Mouse (Mus musculus) duodenum, adult 2 months (tissue): ENCODE measurements around the gene Atp1a3. TPM values are rescaled to one million over a fixed set of nuclear protein-coding genes. Genes with fewer than 3 reads are reported as not detected.

Source experiments
- polyA plus RNA-seq: library from polyadenylated mRNA; depleted of rRNA; stranded (reverse); fragments of >200 nt; gene quantifications from 2 replicates; pipeline ENCODE4 v1.2.3, GENCODE M21; 2012; ENCODE audit warnings: low replicate concordance; rRNA removed

Gene Atp1a3
- 1.6 and 4.1 TPM in 2 replicates for polyA plus RNA-seq

DNA sequence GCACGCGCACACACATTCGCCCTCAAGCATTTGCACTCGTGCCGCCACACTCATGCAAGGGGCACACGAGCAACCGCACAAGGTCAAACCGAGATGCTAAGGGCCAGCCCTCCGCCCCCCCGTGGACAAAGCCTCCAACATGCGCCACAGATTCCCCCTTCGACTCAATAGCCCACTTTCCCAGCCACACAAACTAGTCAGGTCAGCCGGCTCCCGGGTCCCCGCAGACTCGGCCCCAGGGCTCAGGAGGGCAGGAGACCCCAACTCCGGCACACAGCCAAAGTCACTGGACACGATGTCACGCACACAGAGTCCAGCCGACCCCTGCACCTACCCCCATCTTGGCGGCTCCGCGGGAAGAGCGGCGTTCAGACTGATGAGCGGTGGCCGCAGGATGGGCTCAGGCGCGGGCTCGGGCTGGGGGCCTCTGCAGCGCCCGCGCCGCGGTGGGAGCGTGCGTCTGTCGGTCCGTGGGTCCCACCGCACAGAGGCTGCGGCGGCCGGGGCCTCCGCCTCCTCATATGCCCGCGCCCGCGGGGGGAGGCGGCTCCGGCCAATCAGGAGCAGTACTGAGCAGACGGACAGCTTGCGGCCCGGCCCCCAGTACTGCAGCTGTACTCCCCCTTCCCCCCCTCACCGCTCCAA is at the start of gene Atp1a3:
TSS of gene Atp1a3 (minus strand) at position 538 of the 645 bp plus-strand sequence.

DNA sequence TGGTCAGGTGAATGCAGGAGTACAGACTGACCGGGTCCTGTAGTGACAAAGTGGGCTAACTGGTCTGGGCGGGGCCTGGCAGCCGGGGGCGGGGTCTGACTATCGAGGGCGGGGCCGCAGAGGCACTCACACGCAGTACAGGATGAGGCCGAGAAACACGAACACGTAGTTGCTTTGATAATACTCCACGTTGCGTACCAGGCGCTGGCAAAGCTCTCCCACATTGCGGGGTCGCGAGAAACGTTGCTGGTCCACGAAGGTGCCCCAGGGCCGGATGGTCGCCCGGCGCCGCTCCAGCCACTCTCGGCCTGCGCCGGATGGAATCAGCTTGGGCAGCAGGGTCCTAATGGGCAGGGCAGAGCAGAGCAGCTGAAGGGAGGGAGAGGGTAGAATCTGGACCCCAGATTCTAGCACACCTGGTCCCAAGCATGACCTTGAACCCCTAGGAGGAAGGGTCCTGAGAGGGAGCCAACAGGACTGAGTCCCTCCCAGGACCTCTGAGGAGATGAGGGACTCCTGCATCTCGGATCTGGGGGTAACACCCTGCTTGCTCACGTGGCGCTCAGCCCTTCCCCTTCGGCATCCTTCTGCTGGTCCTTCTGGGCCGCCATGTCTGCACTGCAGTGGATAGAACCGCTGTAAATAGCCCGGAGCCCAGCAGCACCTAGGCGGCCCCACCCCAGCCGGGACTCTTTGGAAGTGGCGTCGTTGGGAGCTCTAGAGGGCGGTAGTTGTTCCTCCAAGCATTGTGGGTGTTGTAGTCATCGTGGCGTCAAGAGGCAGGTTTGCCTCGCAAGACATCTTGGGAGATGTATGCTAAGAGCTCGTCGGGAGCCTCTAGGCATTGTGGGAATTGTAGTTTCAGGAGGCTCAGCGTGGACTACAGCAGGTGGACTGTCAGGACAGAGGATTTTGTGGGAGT is 33.5 kb downstream of the Atp1a3 start, which contains the start of gene Rabac1:
TSS of gene Rabac1 (minus strand) at position 783 of the 922 bp plus-strand sequence.

DNA sequence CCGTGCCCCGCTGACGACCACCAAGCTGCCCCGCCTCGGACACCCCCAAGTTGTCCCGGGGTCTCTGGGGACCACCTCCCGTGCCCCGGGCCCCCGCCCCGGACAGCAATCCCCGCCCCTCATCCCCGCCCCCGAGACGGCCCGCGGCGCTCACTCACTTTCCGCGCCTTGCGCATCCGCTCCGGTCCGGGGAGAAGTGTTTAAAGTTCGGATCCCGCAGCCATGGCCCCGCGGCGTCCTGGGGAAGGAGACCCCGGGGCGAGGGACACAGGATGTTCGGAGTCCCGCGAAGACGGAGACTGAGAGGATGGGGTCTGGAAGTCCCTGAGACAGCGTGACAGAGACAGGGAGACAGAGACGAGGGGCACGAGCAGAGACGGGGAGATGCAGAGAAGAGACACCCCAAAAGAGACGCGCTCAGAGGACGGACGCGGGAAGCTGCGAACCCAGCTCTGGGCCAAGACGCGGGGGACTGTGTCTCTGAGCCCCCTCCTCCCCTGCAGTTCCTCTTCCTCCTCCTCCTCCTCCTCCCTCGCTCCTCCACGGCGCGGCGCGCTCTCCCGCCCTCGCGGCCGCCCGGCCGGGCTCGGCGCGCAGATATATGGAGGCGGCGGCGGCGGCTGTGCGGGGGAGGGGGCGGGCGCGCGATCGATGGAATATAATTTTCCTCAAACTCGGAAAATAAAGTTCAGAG is 61.4 kb downstream of the Atp1a3 start, which contains the start of gene Gm4881:
TSS of gene Gm4881 (minus strand) at position 238 of the 694 bp plus-strand sequence.

Other genes starting within 250 kb of the Atp1a3 start
- 2.4 and 6.6 TPM in 2 replicates for gene Cd177, start 245.6 kb downstream of the Atp1a3 start, polyA plus RNA-seq
- gene Ceacam10, start 228.8 kb downstream of the Atp1a3 start, polyA plus RNA-seq = 3.0 and 4.2 TPM in 2 replicates
- 0.31 TPM in 1 of 2 replicates, not detected in the other for gene Gm9844, start 143.7 kb downstream of the Atp1a3 start, polyA plus RNA-seq
- not detected in 2 replicates for gene Lypd4, start 136.0 kb downstream of the Atp1a3 start, polyA plus RNA-seq
- gene Dmrtc2, start 135.9 kb downstream of the Atp1a3 start, polyA plus RNA-seq = not detected in 2 replicates
- 315 and 337 TPM in 2 replicates for gene Rps19, start 121.6 kb downstream of the Atp1a3 start, polyA plus RNA-seq
- 31.8 and 52.6 TPM in 2 replicates for gene Cd79a, start 108.6 kb downstream of the Atp1a3 start, polyA plus RNA-seq
- gene Arhgef1, start 103.0 kb downstream of the Atp1a3 start, polyA plus RNA-seq = 128 and 140 TPM in 2 replicates
- gene Gm4881, start 61.5 kb downstream of the Atp1a3 start, polyA plus RNA-seq = not detected in 2 replicates
- 244 and 287 TPM in 2 replicates for gene Rabac1, start 33.2 kb downstream of the Atp1a3 start, polyA plus RNA-seq
- gene Grik5, start 66.4 kb upstream of the Atp1a3 start, polyA plus RNA-seq = 19.8 and 24.4 TPM in 2 replicates
- gene Zfp574, start 66.6 kb upstream of the Atp1a3 start, polyA plus RNA-seq = 34.5 and 39.7 TPM in 2 replicates
- gene Pou2f2, start 173.8 kb upstream of the Atp1a3 start, polyA plus RNA-seq = 1.8 and 3.3 TPM in 2 replicates
- gene Dedd2, start 214.7 kb upstream of the Atp1a3 start, polyA plus RNA-seq = 45.9 and 104 TPM in 2 replicates
- 6.1 and 7.0 TPM in 2 replicates for gene Zfp526, start 215.5 kb upstream of the Atp1a3 start, polyA plus RNA-seq
- 141 and 179 TPM in 2 replicates for gene Gsk3a, start 231.9 kb upstream of the Atp1a3 start, polyA plus RNA-seq
- gene Erf, start 244.8 kb upstream of the Atp1a3 start, polyA plus RNA-seq = 40.7 and 44.2 TPM in 2 replicates